Mouse (Mus musculus): ENCODE measurements around the gene Aurkaip1.

GRCm38 (mm10) chr4:155807841-155808240 lies 23.2 kb upstream of the Aurkaip1 start:
- TF ChIP-seq CTCF (IDR thresholded peaks at IDR 0.05; ENCODE audit: extremely low read depth, insufficient read depth, low read length) (no peak), POLR2A (IDR thresholded peaks at IDR 0.05; ENCODE audit: extremely low read depth, insufficient read depth, low read length) (no peak)
